Mouse (Mus musculus): Measurements from ENCODE around the gene Smap1. TPM values are rescaled to one million over a fixed set of nuclear protein-coding genes. Genes with fewer than 3 reads are reported as not detected.
"Not testable (repeated sequence)": the region's sequence is repeated elsewhere in the genome, so short reads cannot be mapped to it uniquely, and the experiment has no call there.

The Smap1 gene
- polyA plus RNA-seq (2012; rRNA removed), result 52.8 and 58.3 TPM in 2 replicates

DNA sequence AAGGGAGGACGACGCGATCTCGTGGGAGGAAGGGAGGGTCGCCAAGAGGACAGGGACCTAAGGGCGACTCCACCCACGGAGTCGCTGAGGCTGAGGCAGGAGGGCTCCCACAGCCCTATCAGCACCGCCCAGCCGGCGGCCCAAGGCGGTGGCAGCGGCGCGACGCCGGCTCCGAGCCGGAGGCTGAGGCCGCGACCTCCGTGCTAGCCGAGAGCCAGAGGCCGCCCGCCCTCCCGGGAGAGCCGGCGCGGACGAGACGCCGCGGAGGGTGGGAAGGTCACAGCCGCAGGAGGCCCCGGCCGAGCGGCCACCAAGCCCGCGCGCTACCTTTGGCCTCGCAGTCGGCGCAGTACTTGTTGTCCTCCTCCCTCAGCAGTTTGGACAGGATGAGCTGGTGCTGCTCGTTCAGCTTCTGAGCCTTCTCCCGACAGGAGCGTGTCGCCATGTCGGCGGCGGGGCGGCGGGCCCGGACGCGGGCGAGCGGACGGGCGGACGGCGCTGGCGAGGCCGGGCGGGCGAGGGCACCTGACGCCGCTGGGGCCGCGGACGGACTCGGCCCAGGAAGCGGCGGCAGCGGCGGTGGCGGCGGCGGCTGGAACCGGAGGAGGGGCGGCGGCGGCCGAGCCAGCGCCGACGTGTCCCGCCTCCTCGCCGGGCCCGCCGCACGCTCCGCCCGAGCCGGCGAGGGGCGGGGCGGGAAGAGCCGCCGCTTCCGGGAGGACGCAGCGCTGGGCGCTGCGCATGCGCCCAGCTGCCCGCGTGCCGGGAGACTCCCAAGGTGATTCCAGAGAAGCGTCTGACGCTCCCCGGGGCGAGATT is at the start of gene Smap1:
Gene Smap1 (minus strand): TSS at position 607 of the 819 bp plus-strand sequence.
- DNase-seq (ENCODE audit: low read depth, low spot score), result no peak
- under 1% methylated on average over 113 of the region's 113 CpGs for WGBS

DNA sequence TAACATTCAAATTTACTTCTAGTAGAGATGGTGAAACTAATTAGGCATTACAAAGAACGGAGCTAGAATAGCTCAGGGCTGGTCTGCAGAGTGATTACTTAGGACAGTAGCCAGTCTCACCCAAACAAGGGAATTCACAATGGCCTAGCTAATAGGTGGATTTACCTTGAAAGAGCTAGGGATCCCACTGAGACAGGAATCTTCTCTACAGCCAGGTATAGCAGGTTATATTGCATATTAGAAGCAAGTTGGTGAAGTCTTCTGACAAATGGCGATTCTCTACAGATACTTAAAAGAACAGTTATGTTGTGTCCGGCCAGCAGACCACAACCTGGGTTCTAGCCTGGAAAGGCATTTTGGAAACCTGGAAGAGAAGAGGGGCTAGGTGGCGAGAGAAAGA is 49.0 kb upstream of the Smap1 start:
- not testable (repeated sequence) for DNase-seq (ENCODE audit: low read depth, low spot score)
- 91% methylated on average over 4 of the region's 4 CpGs for WGBS

DNA sequence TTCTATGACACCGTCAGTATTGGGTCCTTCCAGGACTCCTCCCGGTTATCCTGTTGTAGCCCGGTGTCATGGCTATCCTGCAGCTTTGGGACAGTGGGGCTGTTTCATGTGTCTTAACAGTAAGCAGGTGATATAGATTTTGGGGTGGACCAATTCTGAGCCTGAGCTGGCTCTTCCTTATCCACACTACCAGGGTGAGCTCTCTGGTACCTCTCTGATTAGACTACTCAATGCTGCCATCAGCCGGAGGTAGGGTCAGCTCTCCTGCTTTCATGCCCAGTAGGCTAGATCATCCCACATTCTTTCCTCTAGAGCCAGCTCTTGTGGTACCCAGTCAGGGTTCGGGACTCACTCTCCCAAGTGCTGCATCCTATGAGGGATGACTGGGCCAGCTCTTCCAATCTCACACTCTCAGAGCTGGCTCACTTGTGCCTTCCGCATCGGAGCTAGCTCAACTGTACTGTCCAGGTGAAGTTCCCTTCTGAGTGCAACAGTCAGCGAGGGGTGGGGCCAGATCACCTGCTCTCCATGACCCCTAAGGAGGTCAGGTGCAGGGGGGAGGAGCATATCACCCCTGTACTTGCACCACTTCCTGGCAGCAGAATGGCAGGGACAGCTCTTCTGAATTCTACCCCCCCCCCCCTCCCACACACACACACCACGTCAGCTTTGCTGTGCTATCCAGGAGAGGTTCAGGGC is 46.1 kb upstream of the Smap1 start:
- WGBS, result 81% methylated on average over 9 of the region's 9 CpGs
- no peak for DNase-seq (ENCODE audit: low read depth, low spot score)

DNA sequence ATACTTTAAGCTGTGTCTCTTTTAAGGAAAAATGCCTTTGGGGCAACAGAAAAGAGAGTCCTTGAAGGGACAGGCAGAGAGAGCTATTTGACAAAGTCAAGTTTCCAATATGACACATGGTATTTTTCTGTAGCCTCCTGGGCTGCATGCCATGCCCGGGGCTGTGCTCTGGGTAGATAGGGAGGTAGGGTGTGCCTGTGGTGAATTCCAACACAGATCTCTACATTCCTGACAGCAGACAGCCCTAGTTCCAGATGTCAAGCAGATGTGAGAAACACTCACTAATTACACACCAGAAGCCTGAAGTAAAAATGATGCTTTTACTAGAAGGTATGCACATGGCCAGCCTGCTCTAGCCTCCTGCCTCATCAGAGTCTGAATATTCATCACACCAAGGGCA is 44.1 kb upstream of the Smap1 start:
- DNase-seq (ENCODE audit: low read depth, low spot score), result no peak
- 45% methylated on average over 1 of the region's 1 CpGs for WGBS

DNA sequence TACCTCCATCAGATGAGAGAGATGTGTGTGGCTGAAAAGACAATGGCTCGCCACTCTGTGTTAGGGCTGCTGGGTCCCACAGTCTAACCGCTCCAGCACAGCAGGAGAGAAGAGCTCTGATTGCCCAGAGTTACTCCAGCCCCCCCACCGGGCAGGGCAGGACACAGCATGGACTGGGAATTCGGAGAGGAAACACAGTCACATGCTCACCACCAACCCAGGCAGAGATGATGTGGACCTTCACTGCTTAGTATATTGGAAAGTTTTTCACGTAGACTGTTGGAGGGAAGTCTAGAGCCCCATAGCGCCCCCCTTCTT is 37.3 kb upstream of the Smap1 start:
- 26% methylated on average over 6 of the region's 6 CpGs for WGBS
- no peak for DNase-seq (ENCODE audit: low read depth, low spot score)

DNA sequence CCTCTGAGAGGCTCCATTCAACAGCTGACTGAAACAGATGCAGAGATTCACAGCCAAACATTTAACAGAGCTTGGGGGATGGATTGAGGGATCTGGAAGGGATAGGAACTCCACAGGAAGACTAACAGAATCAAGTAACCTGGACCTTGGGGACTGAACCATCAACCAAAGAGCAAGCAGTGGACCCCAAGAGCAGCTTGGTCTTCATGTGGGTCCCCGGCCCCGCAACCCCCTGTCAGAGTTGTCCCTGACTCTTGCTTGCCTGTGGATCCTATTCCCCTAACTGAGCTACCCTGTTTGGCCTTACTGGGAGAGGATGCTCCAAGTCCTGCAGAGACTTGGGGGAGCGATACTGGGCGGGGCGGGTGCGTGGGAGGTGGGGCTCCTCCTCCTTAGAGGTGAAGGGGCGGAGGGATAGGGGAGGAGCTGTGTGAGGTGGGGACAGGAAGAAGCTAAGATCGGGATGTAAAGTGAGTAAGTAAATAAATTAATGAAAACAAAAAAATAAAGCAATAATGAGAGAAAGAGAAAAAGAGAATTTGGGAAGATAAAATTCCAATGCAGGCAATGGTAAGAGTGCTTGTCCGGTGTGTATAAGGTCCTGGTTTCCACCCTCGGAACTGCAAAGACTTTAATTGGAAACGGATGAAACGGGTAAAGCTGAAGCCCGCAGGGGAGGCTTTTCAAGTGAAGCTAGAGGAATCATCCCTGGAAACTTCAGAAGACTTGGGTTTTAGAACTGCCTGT is 36.7 kb upstream of the Smap1 start:
- no peak for DNase-seq (ENCODE audit: low read depth, low spot score)
- 20% methylated on average over 13 of the region's 13 CpGs for WGBS

DNA sequence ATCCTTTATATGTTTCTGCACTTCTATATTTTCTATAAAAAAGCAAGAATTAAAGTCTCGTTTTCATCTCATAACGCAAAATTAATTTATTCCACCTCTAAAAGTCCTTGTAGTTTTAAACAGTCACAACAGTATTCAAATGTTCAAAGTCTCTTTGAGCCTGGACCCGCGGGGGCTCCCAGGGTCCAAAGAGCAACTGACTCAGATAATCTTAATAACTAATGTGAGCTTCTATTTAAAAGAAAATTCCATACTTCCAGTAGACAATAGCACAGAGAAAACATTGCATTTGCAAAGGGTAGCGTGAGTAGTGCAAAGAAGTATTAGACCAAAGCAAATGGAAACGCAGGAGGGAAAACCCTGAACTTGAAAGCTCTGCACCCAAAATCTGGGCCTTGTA is 36.0 kb upstream of the Smap1 start:
- 90% methylated on average over 6 of the region's 6 CpGs for WGBS
- no peak for DNase-seq (ENCODE audit: low read depth, low spot score)

DNA sequence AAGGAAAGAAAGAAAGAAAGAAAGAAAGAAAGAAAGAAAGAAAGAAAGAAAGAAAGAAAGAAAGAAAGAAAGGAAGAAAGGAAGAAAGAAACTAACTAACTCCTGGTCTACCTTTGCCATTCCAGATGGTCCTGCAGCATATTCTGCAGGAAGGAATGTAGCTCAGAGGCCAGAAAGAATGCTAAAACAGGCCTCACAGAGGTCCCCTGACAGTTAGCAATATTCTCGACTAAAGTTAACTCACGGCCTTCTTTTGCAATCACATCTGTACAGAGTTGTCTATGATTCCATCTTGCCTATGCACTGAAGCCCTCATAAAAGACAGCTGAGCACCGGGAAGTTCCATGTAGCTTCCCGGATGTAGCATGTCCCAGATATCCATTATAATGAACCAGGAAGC is 33.4 kb upstream of the Smap1 start:
- WGBS, result 50% methylated on average over 4 of the region's 4 CpGs

DNA sequence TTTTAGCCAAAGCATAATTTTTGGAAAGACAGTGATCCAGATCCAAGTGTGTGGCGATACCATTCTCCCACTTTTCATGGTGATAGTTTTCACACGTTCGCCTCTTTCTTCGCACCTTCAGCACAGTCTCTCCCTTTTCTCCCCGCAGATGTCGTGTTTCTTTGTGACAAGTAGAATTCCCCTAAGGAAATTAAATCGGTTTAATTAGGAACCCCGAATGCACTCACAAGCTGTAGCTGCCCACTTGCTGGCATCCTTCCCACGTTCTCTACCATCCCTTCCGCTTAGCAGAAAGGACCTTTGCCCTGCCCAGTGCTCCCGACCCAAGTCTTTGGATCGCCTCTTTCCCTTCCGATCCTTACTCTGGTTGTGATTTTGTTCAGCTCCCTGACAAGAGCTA is 31.8 kb upstream of the Smap1 start:
- peak; percentile 4 for DNase-seq (ENCODE audit: low read depth, low spot score)
- WGBS, result 70% methylated on average over 13 of the region's 13 CpGs

More for the DNA sequence above, 33.4 kb upstream of the Smap1 start:
- DNase-seq (ENCODE audit: low read depth, low spot score), result no peak

DNA sequence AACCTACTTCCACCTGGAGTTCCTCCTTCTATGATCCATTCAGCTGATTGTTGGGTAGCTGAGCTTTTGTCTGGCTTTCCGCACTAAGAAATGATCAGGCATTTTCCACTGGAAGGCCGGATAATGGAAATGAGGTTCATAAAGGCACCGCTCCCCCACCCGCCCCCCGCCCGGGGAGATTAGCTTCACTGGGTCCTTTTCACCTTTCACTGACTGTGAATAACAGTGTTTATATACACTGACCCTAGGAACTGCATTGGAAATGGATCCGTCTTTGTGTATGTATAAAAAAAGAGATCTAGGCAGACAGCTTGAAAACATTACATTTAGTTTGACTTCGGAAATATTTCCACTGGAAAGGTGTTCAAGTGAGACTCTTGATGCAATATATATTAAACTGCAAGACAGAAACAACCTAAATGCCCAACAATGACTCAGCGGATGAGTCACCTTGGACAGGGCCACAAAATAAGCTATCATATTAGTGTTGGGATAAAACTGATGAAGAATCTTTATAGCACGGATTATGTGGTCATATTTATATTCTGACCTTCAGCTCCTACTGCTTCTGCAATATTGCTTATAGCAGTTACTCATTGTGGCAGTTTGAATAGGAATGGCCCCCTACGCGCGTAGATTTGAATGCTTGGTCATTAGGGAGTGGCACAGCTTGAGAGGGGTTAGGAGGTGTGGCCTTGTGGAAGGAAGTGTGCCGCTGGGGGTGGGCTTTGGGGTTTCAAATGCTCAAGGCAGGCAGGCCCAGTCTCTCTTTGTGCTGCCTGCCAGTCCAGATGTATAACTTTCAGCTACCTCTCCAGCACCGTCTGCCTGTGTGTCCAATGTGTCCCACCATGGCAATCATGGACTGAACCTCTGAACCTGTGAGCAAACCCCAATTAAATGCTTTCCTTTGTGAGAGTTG is 26.9 kb upstream of the Smap1 start:
- 82% methylated on average over 15 of the region's 15 CpGs for WGBS
- no peak for DNase-seq (ENCODE audit: low read depth, low spot score)

DNA sequence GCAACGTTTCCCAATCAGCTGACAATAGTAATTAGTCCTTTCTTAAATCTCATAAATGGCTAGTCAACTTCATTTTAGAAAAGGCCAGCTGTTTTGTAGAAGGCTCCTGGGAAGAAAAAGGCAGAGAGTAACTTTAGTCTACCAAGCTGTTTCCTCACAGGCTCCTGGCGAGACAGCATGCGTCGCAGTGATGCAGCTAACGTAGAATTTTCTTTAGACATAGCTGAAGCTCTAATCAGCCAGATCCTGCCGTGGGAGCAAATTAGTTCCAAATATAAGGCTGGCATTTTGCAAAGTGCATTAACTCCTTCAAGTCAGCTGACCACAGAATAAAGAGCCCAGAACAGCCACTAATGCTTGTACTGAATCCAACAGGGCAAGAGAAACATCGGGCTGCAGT is 26.2 kb upstream of the Smap1 start:
- DNase-seq (ENCODE audit: low read depth, low spot score), result no peak
- WGBS, result 80% methylated on average over 7 of the region's 7 CpGs

DNA sequence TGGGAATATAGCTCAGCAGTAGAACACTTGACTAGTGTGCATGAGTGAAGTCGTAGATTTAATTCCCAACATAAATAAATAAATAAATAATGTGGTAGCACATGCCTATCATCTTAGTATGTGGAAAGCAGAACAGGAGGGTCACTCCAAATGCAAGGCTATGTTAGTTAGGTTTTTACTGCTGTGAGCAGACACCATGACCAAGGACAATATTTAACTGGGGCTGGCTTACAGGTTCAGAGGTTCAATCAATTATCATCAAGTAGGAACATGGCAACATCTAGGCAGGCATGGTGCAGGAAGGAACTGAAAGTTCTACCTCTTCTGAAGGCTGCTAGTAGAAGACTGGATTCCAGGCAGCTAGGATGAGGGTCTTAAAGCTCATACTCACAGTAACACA is 22.0 kb upstream of the Smap1 start:
- 84% methylated on average over 1 of the region's 1 CpGs for WGBS
- no peak for DNase-seq (ENCODE audit: low read depth, low spot score)

DNA sequence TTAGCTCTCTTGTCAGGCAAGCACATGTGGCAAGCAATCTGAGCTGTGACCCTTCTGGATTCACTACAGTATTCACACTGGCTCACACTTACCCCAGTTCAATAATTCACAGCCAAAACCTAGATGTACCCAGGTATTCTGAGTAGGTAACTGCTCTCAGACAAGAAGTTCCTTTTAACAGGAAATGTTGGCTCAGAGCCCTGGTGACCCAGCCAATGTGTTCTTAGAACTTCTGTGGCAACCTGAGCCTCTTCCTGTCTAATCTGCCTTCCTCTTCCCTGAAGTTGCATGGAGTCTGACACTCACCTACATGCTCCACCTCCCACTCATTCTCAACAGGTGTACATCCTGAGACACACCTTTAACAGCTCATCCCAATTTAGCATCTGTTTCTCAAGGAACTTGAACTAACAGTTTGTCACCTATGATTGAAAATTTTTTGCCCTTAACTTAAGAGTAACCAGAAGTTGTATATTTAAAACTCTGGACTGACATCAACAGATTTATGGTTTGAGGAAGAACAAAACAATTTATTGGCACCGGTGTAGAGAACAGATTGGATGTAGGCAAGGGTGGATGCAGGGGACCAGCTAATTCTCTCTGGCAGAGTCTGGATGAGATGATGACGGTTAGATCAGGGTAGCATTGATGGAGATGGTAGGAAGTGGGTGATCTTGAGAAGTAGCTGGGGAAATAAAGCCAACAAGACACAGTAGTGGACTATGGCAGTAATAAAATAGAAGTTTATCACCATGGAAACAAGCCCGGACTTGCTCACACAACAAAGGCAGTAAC is 21.2 kb upstream of the Smap1 start:
- 69% methylated on average over 3 of the region's 3 CpGs for WGBS
- DNase-seq (ENCODE audit: low read depth, low spot score), result no peak

DNA sequence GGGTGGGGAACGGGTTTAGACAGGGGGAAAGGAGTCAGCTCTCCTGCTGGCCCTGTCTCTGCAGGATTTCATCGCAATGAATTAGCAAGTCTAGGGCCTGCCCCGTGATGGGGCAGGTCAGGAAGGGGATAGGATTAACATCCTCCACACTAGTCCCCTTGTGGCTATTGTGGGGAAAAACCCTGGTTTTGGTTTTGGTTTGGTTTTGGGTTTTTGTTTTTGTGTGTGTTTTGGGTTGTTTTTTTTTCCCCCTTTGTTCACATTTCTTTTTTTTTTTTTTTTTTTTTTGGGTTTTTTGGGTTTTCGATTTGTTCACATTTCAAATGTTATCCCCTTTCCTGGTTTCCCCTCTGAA is 13.3 kb upstream of the Smap1 start:
- no peak for DNase-seq (ENCODE audit: low read depth, low spot score)
- 40% methylated on average over 4 of the region's 4 CpGs for WGBS

DNA sequence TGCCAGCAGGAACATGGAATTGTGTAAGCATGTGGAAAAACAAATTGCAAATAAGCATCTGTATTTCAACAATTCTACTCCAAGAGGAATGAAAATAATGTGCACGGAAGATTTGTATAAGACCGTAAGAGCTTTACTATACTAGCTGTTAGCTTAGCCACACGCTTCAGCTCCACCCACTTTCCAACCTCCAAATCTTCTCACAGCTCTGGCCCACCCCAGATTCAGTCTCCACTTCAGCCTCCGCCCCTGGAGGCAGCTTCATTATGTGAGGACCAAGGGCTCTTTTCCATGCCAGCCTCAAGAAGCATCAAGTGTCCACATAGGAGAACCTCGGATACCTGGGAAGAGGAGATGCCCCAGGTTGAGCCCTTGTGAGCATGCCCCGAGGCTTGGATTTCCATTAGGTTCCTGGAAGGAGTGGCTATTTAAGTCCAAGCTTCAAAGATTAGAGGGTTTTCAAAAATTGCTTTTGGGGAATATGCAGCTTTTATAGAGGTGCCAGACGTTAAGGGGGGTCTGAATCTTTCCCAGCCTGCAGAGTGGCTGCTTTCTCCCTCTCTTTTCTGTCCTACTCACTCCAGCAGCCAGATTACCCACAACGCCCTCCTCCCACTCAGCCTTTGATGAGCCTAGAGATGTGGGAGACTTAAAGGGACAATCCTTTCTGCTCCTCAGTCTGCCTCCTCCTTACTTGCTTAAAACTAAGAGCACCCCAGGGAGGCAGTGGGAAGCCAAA is 12.7 kb upstream of the Smap1 start:
- DNase-seq (ENCODE audit: low read depth, low spot score), result no peak
- 51% methylated on average over 8 of the region's 8 CpGs for WGBS

DNA sequence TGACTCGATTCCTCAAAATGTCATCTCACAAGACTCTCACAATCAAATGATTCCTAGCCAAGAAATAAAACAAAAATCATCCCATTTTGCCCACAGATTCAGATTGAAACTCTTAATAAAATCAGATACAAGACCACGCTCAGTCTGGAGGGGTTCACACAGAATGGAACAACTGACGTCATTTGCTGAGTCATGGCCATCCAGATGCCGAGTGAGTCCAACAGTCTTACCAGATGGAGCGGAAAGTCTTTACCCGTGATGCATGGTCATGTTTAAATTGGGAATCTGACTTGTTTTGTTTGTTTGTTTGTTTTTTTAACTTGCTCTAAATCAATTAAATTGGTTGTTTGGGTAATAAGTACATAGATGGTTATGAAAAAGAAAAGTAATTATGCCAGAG is 7.3 kb upstream of the Smap1 start:
- DNase-seq (ENCODE audit: low read depth, low spot score), result no peak
- WGBS, result 87% methylated on average over 6 of the region's 6 CpGs

DNA sequence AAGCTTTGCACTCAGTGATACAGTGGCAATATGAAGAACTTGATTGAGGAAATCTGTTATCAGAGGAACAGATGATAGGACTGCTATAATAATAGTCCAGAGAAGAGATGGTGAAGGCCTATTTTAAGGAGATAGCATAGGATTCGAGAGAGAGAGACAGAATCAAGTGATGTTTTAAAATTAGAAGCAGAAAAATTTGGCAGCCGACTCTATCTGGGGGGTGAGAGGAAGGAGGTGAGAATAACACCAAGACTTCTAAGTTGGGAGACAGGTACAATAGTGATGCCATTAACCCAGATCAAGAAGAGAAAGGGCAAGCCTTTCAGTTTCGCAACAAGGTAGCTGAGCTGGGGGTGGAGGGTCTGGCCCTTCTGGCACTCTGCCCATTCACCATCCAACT is 6.3 kb upstream of the Smap1 start:
- no peak for DNase-seq (ENCODE audit: low read depth, low spot score)
- WGBS, result 79% methylated on average over 3 of the region's 3 CpGs

Measured in large intestine, adult 2 months (tissue).